Mouse (Mus musculus): ENCODE measurements around the gene Nox4.

DNA sequence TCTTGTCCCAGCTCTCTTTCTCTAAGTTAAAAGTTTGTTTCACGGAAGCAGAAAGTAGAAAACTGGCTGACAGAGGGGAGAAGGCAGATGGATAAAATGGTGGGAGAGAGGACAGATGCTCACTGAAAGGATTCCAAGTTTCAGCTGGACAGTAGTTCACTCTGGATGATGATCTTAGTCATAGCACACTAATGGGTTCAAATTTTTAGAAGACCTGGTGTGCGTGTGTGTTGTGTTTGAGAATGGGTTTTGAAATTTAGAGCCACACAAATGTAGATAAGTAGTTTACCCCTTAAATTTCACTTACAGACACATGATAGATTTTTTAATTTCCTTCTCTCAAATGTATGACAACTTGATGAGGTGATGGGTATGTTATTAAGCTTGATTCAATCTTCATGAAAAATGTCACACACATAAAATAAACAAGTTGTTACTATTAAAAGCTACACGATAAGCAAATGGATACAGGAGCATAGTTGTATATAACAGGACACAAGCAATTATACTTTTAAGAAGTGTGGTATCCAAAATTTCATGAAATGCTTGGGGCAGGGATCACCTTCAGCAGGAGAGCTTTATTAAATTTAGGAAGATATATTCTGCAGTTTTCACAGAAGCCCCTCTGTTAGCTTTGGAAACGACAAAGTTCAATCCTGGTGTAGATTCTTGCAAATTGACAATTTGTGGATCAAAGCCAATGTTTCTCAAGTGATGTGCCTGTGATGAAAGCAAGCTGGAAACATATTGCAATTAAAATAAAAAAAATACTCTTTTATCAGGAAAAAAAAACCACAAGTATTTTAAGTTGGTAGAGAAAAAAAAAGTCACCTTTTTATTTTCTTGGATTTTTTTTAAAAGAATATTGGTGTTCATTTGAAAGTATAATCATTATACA lies 18.6 kb upstream of the Nox4 start:
- TF ChIP-seq EP300 (IDR thresholded peaks at IDR 0.05; ENCODE audit: low read depth) (no peak), CTCF (IDR thresholded peaks at IDR 0.05; ENCODE audit: low read depth) (no peak)
